Mouse (Mus musculus): Measurements from ENCODE around the gene Fes.
A peak's percentile ranks its signal among the peaks of the same experiment; 100 is the strongest.
"Not testable (repeated sequence)": the region's sequence is repeated elsewhere in the genome, so short reads cannot be mapped to it uniquely, and the experiment has no call there.

The Fes gene

DNA sequence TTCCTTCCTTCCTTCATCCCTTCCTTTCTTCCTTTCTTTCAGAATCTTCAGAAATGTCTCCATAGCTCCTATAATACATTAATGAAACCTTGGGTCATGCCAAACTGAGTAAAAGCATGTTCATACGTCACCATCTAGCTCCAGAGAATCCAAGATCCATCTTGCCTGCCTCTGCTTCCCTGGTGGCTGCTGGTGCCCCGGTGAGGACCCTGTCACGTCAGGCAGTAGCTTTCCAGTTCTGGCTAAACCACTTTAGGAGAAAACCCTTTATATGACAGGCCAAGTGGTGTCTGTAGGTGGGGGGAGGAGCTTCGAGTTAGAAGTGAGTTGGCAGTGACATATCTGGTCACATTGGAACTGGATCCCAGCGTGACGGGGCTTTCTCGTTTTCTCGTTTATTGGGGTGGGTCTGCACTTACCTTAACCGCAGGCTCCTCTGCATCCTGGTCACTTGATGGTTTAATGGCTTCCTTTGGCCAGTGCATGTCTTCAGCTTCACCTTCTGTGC lies 17.5 kb upstream of the Fes start, which contains the start of gene Furin:
TSS of gene Furin (minus strand) at position 249 of the 508 bp plus-strand sequence.
- ATAC-seq (ENCODE audit: insufficient number of reproducible peaks, low FRiP score, low TSS enrichment), result no peak

DNA sequence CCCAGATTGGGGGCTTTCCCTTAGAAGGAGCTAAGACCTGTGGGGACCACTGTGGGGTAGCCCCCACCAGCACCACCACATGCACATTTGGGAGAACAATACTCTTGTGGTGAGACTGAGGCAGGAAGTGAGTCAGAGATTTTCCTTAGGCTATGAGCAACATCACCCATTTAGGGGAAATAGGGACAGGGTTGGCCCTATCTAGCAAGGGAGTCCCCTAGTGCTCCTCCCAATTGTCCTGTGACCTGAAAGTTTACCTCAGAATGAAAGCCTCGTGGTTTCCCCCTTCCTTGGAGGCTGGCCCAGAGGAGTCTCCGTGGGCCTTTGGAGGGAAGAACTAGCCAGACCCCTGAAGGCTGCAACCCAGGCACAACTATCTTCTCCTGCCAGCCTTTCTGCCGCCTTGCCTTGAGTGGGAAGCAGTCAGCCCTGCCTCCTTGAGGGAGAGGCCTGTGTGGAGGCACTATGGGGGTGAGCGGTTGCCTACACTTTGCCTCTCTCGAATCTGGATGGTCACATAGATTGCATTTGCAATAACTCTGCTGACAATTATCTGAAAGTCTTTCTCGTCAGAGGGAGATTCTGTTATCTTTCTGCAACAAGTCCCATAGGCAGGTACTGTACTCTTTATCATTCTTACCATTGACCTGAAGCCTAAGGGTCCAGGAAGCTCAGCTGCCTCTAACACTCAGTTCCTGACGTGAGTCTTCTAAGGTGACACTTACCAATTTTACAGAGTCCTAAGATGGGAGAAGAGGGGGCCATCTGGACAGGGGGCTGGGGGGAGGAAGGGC lies 16.6 kb upstream of the Fes start:
- no peak for ATAC-seq (ENCODE audit: insufficient number of reproducible peaks, low FRiP score, low TSS enrichment)

DNA sequence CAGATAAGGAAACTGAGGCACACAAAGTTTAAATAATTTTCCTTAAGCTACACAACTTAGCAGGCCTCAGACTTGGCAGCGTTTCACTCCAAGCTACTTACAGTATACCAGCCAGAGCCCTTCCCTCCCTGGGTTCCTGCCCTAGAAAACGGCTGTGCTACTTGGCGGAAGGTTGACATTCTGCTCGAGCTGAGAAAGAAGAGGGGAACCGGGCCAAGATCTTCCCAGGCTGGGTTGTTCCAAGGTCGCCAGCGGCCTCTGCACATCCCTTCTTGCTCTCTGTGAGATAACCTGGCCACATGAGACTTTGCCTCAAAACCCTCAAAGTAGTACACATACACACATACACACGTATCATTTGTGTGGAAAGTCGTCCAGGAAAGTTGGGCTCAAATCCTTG lies 15.8 kb upstream of the Fes start:
- 0 out of 2 replicates have a peak, but pooled peaks have one; percentile 28 for ATAC-seq (ENCODE audit: insufficient number of reproducible peaks, low FRiP score, low TSS enrichment)

DNA sequence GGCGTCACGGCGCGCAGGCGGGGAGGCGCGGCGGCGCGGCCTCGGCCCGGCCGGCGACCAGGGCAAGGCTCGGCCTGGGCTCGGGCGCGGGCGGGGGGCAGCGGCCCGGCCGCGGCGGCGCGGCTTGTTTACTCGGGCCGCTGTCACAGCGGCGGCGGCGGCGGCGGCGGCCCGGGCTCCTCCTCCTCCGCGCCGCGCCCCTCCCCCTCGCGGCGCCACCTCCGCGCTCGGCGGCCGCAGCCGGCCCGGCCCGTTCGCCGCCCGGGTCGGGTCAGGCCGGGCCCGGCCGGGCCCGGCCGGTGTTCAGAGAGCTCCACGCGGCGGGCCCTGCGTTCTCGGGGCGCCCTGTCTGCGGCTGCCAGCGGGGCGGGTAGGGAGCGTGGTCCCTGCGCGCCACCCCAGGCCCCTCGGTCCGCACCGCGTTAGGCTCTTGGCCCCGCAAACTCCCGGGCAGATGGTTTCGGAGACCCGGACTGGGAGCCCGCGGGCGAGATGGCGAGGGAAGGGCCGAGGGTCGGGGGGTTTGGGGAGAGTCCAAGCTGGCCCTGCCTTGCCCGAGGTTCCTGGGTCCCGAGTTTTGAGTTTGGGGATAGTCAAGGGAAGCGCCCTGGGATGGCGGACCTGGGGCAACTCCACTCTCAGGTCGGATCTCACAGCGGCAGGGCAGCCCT lies 15.0 kb upstream of the Fes start:
- ATAC-seq (ENCODE audit: insufficient number of reproducible peaks, low FRiP score, low TSS enrichment), result peak; percentile 51

DNA sequence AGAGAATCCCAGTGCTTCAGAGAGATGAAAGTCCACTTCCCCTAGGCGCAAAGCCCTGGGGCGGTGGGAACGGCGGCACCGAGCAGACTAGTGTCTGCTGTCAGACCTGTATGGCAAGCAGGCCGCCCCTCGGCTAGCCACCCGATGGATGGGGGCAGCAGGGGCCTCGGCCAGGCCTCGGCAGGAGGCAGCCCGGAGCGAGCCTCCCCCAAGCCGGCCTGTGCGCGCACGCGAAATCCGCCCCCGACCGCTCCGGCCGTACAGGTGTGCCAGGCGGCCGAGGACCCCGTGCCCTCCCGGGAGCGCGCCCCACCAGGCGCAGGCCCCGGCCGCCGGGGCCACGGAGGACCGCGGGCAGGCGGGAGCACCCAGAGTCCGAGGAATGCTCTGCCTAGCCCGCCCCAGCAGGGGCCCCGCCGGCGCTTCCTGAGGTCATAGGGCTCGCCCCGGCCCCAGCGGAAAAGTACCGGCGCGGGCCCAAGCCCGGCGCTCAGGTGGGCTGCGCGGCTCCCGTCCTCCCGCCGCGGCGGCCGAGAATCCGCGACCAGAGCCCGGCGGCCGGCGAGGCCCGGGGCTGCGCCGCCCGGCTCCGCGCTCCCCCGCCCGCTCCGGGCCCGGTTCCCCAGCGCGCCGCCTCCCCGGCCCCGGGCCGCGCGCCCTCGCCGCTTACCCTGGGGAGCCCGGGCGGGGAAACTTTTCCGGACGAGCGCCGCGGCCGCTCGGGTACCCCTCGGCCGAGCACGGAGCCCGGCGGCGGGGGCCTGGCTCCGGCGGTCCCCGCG lies 14.3 kb upstream of the Fes start:
- ATAC-seq (ENCODE audit: insufficient number of reproducible peaks, low FRiP score, low TSS enrichment), result no peak

DNA sequence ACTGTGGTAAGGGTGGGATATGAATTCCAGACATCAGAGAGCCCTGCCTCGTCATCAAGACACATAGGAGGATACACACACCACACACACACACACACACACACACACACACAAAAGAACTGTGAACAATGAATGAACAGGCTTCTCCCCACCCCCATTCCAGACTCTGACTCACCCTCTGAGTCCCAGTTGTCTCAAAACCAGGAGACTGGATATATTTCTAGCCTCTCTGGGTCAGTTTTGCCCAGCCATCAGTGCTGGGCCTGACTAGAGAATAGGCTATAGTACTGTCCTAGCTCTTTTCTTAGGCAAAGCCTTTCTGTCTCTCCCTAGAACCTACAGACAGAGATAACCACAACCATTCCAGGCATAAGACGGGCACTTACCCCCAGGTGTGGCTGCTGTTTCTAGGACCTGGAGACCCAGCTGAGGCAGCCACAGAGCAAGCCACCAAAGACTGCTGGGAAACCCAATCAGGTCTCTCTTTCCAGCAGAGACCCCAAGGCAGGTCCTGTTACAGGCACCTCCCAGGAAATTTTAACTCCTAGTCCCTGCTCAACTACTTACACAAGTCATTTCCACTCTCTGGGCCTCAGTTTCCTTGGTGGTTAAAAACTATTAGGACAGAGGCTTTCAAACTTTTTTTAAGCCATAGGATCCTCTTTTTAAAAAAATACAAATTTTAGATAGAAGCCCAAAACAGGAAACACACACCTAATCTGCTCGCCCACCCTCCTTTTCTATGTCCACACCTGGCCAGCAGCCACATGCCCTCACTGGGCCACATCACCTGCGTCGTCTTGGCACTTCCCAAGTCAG lies 13.5 kb upstream of the Fes start:
- no peak for ATAC-seq (ENCODE audit: insufficient number of reproducible peaks, low FRiP score, low TSS enrichment)

DNA sequence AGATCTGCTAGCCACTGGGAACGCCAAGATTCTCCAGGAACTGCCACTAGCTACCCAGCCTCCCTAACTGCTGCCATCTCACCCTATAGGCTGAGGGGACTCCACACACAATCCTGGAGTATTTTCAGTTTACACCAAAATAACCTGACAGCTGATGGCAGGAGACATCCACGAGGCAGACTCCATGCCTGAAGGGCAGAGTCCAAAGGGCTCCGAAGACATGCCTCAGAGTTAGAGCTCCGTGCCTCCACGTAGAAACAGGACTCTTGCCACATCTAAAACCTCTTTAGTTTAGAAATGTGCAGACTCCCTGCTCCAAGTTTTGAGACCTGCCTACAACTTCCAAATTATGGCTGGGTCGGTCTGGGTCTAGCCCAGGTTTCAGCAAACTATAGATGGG lies 12.8 kb upstream of the Fes start:
- no peak for ATAC-seq (ENCODE audit: insufficient number of reproducible peaks, low FRiP score, low TSS enrichment)

DNA sequence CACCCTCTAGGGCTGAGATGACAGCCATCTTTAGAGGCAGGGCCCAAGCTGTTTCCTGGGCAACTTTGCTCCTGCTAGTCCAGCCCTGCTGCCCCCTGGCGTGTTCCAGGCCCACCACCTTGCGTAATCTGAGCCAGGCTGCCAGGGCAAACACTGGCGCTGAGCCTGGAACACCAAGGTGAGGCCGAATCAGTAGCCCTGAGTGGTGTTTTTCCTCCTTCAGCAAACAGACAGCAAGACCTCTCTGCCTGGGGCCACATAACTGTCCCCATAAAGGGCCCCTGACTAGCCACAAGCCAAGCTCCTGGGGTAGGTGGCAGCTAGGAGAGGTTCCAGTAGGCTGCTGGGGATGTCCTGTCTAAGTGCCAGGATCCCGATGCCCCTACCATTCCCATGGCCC lies 12.4 kb upstream of the Fes start:
- ATAC-seq (ENCODE audit: insufficient number of reproducible peaks, low FRiP score, low TSS enrichment), result peak; percentile 16; the same call in 1 of the 2 replicates

DNA sequence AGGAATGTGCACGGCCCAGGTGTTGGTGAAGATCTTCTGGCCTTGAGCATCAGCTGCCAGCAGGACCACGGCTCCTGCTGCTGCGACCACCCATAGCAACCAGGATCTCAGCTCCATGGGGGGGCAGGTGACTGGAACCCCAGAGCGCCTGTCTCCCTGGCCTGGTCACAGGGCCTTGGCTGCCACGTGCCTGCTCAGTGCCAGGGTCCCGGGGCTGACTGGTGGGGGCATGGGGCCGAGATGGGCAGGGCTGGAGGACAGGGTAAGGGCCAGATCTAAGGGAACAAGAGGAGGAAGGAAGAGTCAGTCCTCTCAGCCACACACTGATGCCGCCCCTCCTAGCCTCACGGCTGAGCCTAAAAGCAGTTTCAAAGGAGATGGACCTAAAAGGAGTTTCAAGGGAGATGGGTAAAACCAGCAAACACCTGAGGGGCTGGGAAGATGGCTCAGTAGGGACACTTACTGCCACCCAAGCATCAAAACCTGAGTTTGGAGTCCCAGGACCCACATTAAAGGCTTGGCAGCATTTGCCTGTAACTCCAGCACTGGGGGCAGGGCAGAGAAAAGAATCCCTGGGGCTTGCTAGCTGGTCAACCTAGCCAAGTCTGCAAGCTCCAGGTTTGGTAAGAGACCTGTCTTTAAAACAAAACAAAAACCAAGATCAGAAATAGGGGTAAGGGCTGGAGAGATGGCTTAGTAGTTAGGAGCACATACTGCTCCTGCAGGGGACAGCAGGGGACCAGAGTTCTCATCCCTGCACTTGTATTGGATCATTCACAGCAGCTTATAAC lies 11.1 kb upstream of the Fes start:
- no peak for ATAC-seq (ENCODE audit: insufficient number of reproducible peaks, low FRiP score, low TSS enrichment)

DNA sequence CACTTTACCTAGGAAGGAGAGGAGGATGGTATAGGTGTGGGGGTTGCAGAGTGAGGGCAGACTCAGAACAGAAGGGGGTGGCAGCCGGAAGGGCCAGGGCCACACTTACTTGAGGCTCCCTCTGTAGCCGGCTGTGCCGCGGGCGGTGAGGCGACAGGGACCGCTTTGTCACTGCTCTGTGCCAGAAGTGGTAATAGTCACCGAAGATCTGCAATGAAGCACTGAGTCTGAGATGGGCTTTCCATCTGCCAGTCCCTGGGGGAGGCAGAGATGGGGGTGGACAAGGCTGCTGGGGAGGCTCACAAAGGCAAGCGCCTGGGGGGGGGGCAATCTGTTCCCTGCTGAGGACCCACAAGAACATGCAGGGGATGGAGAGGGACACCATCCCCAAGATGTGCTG lies 10.2 kb upstream of the Fes start:
- no peak for ATAC-seq (ENCODE audit: insufficient number of reproducible peaks, low FRiP score, low TSS enrichment)

DNA sequence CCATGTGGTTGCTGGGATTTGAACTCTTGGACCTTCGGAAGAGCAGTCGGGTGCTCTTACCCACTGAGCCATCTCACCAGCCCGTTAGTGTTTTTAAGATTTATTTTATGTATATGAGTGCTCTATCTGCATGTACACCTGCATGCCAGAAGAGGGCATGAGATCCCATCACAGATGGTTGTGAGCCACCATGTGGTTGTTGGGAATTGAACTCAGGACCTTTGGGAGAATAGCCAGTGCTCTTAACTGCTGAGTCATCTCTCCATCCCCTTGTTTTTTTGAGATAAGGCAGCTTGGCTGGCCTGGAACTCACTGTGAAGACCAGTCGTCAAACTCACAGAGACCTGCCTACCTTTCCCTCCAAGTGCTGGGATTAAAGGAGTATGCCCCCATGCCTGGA lies 8.7 kb upstream of the Fes start:
- not testable (repeated sequence) for ATAC-seq (ENCODE audit: insufficient number of reproducible peaks, low FRiP score, low TSS enrichment)

DNA sequence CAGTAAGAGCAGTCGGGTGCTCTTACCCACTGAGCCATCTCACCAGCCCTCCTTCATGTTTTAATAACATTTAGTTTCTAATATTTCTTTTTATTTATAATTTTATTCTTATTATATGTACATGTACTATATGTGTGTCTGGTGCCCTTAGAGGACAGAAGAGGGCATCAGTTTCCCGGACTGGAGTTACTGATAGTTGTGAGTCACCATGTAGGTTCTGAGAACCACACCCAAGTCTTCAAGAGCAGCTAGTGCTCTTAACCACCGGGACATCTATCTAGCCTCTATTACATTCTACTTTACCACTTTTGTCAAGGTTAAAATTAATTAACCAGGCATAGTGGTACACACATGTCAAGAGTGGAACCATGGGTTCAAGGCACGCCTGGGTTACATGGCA lies 6.9 kb upstream of the Fes start:
- ATAC-seq (ENCODE audit: insufficient number of reproducible peaks, low FRiP score, low TSS enrichment), result no peak

DNA sequence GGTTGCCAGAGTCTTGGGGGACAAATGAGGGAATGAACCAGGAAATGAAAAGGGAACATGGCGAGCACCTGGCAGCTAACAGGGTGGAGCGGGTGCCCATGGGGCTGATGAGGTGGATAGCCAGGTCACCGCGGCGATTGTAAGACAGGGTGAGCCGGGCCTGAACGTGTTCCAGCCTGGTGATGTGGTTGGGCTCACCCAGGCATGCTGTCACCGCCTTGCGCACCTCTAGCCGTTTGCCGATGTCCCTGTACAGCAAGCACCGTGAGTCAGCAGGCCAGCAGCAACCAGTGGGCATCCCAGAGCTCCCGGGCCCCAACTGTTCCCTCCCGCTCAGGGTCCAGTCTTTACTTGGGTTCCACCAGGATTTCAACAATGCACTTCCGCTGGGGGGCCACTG lies 4.4 kb upstream of the Fes start:
- ATAC-seq (ENCODE audit: insufficient number of reproducible peaks, low FRiP score, low TSS enrichment), result no peak

DNA sequence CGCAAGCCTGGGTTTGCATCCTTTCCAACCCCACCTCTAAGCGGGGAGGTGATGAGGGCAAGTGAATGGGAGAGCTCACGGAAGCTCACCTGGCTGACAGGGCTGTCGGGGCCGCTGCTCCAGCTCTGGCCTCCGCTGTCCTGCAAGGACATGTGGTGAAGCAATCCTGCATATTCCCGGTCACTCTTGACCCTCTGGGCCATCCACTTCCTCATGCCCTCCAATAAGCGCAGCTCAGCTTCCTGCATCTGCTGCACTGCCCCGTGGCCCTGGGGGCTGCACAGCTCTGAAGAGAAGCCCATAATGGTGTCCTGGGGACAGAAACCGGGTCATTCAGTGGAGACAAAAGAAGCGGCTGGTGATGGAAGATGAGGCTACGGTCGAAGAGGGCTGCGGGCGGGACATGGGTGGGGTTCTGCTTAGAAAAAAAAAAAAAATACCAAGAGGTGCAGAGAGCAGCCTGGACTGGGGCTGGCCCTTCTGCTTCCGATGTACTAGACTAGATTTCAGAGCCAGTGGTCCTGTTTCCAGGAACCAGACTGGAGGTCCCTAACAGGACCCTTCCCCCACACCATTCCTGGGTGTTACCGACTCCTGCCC lies 613 bp downstream of the Fes start:
- ATAC-seq (ENCODE audit: insufficient number of reproducible peaks, low FRiP score, low TSS enrichment), result no peak

DNA sequence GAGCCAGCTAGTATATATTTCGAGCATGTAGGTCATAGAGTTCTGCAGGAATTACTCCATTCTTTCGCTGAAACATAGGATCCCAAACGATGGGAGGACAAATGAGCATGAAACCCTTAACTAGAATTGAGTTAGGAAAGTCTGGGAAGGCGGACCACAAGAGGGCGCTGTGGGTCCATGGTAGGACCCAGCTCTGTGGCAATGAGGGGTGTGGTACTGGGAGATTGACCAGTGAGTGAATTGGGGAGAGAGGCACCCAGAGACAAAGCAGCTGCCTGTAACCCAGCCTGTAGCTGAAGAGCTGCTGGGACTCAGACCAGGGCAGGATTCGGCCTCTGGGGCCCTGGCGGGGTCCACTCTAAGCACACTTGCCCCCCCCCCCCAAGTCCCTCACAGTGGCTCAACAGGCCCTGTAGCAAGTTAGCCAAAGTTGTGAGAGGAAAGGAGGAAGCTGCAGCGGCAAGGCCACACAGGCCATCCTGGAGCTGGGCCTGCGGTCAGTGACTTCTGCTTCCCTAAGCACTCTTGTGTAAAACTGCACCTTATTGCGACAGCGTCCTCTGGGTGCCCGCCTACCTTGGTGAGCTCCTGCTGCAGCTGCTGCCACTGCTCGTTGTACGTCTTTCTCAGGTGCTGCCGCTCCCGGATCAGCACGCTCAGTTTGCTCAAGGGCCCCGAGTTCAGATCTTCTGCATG lies 1.4 kb downstream of the Fes start:
- no peak for ATAC-seq (ENCODE audit: insufficient number of reproducible peaks, low FRiP score, low TSS enrichment)

DNA sequence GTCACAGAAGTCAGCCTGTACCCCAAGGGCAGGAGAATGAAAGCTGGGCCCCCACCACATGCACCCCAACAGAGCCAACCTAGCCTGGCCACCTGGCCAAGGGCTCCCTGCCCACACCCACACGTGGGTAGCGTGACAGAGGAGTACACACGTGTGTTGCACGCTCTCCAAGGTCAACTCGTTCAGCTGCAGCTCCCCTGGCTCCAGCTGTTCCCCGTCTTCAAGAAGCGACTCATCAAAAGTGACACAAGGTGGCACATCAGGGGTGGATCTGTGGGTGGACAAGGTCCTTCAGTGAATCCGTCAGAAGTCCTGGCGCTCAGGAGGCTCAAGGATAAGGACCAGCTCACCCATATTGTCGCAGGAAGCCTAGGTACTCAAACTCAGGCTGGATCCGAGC lies 4.8 kb downstream of the Fes start:
- no peak for ATAC-seq (ENCODE audit: insufficient number of reproducible peaks, low FRiP score, low TSS enrichment)

DNA sequence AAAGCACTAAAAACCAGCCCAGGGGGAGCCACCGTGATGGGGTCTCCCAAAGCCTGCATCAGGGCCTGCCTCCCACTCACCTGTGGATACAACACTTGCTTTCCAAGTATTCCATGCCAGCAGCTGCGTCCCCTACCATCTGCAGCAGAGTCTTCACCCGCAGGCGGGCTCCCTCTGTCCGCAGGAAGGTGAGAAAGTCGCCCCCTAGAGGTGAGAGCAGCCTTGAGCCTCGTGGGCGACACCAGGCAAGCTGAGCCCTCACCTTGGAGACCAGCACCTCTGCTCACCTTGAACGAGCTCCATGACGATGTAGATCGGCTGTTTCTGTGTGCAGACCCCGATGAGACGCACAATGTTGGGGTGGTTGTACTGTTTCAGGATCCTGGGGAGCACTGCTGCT lies 8.2 kb downstream of the Fes start:
- ATAC-seq (ENCODE audit: insufficient number of reproducible peaks, low FRiP score, low TSS enrichment), result no peak

DNA sequence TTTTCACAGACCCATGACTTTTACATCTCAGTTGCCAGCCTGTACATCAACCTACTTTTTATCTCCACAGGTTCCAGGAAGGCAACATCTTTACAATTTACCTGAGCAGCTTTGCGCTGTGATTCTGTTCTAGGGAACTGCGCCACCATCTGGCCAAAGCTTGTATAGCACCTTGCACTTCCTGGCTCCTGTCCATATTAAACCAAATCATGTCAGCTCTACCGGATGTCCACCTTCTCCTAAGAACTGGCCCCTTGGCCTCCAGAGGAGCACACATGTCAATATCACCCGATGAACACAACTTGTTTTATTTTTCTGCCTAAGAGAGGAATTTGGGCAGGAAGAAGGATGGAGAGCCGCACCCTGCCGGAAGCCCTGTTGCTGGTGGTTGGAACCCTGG lies 10.3 kb downstream of the Fes start:
- ATAC-seq (ENCODE audit: insufficient number of reproducible peaks, low FRiP score, low TSS enrichment), result no peak
